Mouse (Mus musculus) kidney, embryonic 14.5 days (tissue): ENCODE results near the gene H2al1i. TPM values are rescaled to one million over a fixed set of nuclear protein-coding genes. Genes with fewer than 3 reads are reported as not detected.
"Not testable (repeated sequence)": the region's sequence is repeated elsewhere in the genome, so short reads cannot be mapped to it uniquely, and the experiment has no call there.

Experiments used
- ATAC-seq: fragments of 200-750 bp; cut with Nextera tagmentation; 2 replicates; pipeline ENCODE4 v1.8.0; 2017; ENCODE audit warnings: moderate number of reproducible peaks, mild to moderate bottlenecking, moderate TSS enrichment, moderate library complexity; ENCODE audit not compliant: low FRiP score, low TSS enrichment
- H3K27ac ChIP-seq: fragments of 300-500 bp; sonication (generic); 2 replicates; pipeline ENCODE4 v1.5.1; 2014; ENCODE audit warnings: low read depth, mild to moderate bottlenecking, low read length, moderate library complexity, mixed read lengths
- H3K27me3 ChIP-seq: fragments of 300-500 bp; sonication (generic); 2 replicates; pipeline ENCODE4 v1.6.1; 2014; ENCODE audit warnings: mild to moderate bottlenecking, low read length; ENCODE audit not compliant: control insufficient read depth, insufficient read depth
- H3K36me3 ChIP-seq: fragments of 300-500 bp; sonication (generic); 2 replicates; pipeline ENCODE4 v1.6.1; 2014; ENCODE audit warnings: low read length, mixed read lengths; ENCODE audit not compliant: control insufficient read depth, insufficient read depth
- H3K4me1 ChIP-seq: fragments of 300-500 bp; sonication (generic); 2 replicates; pipeline ENCODE4 v1.6.1; 2014; ENCODE audit warnings: low read length, mixed read lengths; ENCODE audit not compliant: control insufficient read depth, insufficient read depth
- H3K4me2 ChIP-seq: fragments of 300-500 bp; sonication (generic); replicated peaks from 2 replicates; pipeline ENCODE4 v1.6.1; 2014; ENCODE audit warnings: low read depth, mild to moderate bottlenecking, low read length
- H3K4me3 ChIP-seq: fragments of 300-500 bp; sonication (generic); 2 replicates; pipeline ENCODE4 v1.5.1; 2014; ENCODE audit warnings: mild to moderate bottlenecking, low read length
- H3K9ac ChIP-seq: fragments of 300-500 bp; sonication (generic); 2 replicates; pipeline ENCODE4 v1.6.1; 2014; ENCODE audit warnings: low read depth, mild to moderate bottlenecking, low read length, moderate library complexity
- H3K9me3 ChIP-seq: fragments of 300-500 bp; sonication (generic); 2 replicates; pipeline ENCODE4 v1.6.1; 2016; ENCODE audit warnings: low read length; ENCODE audit not compliant: control insufficient read depth
- WGBS: fragments of 180-500 bp; shearing (Covaris S2); extraction: QIAGEN DNeasy Blood & Tissue Kit; methylation state at CpG from one replicate; pipeline ENCODE4 v1.1.7; 2014; 5-methylcytosine and 5-hydroxymethylcytosine counted together
- polyA plus RNA-seq: library from polyadenylated mRNA; unstranded; fragments of >200 nt; fragmentation: Nextera tagmentation; extraction: Ambion mirVana; gene quantifications from 2 replicates; pipeline ENCODE4 v1.2.1, GENCODE M21; 2014

Gene H2al1i
- polyA plus RNA-seq, 1 experiment from 2014 or later, result not detected

DNA sequence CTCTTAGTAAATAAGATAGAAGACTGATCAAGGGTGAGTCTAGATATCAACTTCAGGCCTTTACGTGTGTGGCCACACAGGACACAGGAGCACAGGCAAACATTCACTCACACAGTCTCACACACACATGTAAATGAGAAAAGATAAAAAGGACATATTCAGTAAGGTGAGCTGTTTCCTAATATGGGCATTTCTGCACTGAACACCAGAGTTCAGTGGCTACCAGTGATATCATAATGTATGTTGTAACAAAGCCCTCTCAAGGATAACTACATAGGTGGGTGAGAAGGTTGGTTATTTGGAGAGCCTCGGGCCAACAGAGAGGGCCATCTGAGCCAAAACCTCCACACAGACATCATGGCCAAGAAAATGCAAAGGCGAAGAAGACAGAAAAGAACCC lies 12.8 kb upstream of the H2al1i start, which contains the start of gene H2al1e:
H2al1e (plus strand) TSS at position 301 of the 400 bp plus-strand sequence.
- not testable (repeated sequence) for H3K4me3 ChIP-seq, H3K9me3 ChIP-seq, H3K27ac ChIP-seq, ATAC-seq, H3K4me2 ChIP-seq, H3K9ac ChIP-seq, H3K27me3 ChIP-seq, H3K36me3 ChIP-seq, H3K4me1 ChIP-seq
- WGBS, result no CpG with 5 or more reads among the region's 3 CpGs

DNA sequence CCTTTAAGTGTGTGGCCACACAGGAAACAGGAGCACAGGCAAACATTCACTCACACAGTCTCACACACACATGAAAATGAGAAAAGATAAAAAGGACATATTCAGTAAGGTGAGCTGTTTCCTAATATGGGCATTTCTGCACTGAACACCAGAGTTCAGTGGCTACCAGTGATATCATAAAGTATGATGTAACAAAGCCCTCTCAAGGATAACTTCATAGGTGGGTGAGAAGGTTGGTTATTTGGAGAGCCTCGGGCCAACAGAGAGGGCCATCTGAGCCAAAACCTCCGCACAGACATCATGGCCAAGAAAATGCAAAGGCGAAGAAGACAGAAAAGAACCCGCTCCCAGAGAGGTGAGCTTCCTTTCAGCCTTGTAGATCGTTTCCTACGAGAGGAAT lies 9.6 kb upstream of the H2al1i start, which contains the start of gene H2al1f:
H2al1f (plus strand) TSS at position 301 of the 400 bp plus-strand sequence.
- not testable (repeated sequence) for H3K36me3 ChIP-seq, ATAC-seq

DNA sequence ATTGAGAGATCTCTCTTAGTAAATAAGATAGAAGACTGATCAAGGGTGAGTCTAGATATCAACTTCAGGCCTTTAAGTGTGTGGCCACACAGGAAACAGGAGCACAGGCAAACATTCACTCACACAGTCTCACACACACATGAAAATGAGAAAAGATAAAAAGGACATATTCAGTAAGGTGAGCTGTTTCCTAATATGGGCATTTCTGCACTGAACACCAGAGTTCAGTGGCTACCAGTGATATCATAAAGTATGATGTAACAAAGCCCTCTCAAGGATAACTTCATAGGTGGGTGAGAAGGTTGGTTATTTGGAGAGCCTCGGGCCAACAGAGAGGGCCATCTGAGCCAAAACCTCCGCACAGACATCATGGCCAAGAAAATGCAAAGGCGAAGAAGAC lies 6.5 kb upstream of the H2al1i start, which contains the start of gene H2al1g:
H2al1g (plus strand) TSS at position 301 of the 400 bp plus-strand sequence.
- H3K4me2 ChIP-seq, H3K36me3 ChIP-seq, H3K27me3 ChIP-seq, H3K27ac ChIP-seq, ATAC-seq, H3K4me3 ChIP-seq, H3K9ac ChIP-seq, H3K9me3 ChIP-seq, H3K4me1 ChIP-seq: not testable (repeated sequence)
- WGBS, result no CpG with 5 or more reads among the region's 3 CpGs

More for the DNA sequence above, 9.6 kb upstream of the H2al1i start, which contains the start of gene H2al1f:
- not testable (repeated sequence) for H3K9ac ChIP-seq, H3K4me2 ChIP-seq, H3K27ac ChIP-seq, H3K9me3 ChIP-seq, H3K4me1 ChIP-seq, H3K4me3 ChIP-seq, H3K27me3 ChIP-seq
- no CpG with 5 or more reads among the region's 6 CpGs for WGBS

DNA sequence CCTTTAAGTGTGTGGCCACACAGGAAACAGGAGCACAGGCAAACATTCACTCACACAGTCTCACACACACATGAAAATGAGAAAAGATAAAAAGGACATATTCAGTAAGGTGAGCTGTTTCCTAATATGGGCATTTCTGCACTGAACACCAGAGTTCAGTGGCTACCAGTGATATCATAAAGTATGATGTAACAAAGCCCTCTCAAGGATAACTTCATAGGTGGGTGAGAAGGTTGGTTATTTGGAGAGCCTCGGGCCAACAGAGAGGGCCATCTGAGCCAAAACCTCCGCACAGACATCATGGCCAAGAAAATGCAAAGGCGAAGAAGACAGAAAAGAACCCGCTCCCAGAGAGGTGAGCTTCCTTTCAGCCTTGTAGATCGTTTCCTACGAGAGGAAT lies 3.3 kb upstream of the H2al1i start, which contains the start of gene H2al1h:
H2al1h (plus strand) TSS at position 301 of the 400 bp plus-strand sequence.
- H3K4me3 ChIP-seq, H3K27me3 ChIP-seq, H3K27ac ChIP-seq, ATAC-seq, H3K36me3 ChIP-seq, H3K9me3 ChIP-seq, H3K4me1 ChIP-seq, H3K4me2 ChIP-seq, H3K9ac ChIP-seq: not testable (repeated sequence)
- WGBS, result no CpG with 5 or more reads among the region's 6 CpGs

DNA sequence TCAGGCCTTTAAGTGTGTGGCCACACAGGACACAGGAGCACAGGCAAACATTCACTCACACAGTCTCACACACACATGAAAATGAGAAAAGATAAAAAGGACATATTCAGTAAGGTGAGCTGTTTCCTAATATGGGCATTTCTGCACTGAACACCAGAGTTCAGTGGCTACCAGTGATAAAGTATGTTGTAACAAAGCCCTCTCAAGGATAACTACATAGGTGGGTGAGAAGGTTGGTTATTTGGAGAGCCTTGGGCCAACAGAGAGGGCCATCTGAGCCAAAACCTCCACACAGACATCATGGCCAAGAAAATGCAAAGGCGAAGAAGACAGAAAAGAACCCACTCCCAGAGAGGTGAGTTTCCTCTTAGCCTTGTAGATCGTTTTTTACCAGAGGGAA lies 3.1 kb downstream of the H2al1i start, which contains the start of gene H2al1j:
H2al1j (plus strand) TSS at position 301 of the 400 bp plus-strand sequence.
- H3K9me3 ChIP-seq, H3K4me1 ChIP-seq, H3K27me3 ChIP-seq, H3K4me3 ChIP-seq, H3K4me2 ChIP-seq, H3K9ac ChIP-seq, ATAC-seq, H3K36me3 ChIP-seq, H3K27ac ChIP-seq: not testable (repeated sequence)
- WGBS, result 93% methylated on average over 2 of the region's 2 CpGs

DNA sequence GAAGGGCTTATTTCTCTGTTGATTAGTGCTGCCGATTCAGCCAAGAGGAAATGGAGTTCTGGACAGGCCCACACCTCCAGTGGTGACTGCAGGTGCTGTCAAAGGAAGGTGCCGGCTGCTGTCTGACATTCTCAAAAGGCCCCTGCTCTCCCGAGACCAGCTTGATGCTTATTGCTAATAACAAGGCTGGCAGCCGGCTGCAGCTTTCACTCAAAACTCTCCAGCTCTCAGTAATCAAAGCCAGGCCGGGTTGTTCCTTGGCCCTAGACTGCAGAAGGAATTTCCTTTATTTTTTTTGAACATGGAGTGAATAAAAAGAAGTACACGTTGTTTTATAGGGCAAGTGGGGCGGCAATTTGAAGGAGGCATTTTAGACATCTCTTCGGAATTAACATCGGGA lies 21.3 kb downstream of the H2al1i start:
- H3K4me1 ChIP-seq, result no peaks in the 10 kb centered on the region
- WGBS, result 73% methylated on average over 9 of the region's 9 CpGs
- no peak for ATAC-seq
- H3K4me3 ChIP-seq, result no peak overlapping the region
- no peak overlapping the region for H3K27ac ChIP-seq
- H3K9ac ChIP-seq, result no peak overlapping the region
- no peaks in the 10 kb centered on the region for H3K27me3 ChIP-seq
- H3K36me3 ChIP-seq, result no peaks in the 10 kb centered on the region
- no peak overlapping the region for H3K4me2 ChIP-seq
- no peaks in the 10 kb centered on the region for H3K9me3 ChIP-seq

DNA sequence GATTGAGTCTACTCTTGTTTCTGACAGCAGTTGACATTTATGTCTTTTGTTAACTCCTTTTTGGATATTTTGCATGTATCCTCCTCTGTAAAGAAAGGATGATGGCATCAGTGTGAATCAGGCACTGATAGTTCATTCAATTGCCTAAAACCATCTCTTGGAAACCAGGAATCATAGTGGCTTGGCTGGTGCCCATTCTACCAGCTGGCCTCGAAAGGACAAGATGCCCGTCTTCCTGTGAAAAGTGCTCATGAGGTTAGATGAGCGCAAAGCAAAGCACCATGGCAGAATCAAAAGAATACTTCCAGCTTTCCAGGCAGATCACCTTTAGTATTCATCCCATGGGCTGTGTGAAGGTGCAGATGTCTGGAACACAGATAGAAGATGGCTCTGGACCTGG lies 22.3 kb downstream of the H2al1i start:
- 93% methylated on average over 3 of the region's 3 CpGs for WGBS
- H3K27ac ChIP-seq, result no peak overlapping the region
- no peak for ATAC-seq

DNA sequence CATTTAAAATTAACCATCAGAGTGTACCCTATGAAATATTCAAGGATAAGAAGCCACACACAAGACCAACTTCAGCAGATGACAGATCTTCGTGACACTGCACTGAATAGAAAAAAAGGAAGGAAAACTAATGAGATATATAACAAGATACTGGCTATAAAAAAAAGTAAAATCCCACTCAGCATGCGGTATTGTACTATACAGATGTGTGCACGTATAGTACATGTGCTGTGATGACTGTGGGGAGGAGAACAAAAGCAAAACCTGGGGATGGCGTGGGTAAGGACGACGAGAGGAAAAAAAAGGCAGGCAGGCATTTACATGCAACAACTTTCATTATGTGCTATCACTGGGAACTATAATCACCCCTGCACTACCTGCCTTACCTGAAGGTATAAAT lies 36.4 kb downstream of the H2al1i start:
- Histone ChIP-seq H3K9ac (no peak overlapping the region), H3K27me3 (peaks cover 3% of the 10 kb centered on the region; the same call in 1 of the 2 replicates), H3K4me1 (no peaks in the 10 kb centered on the region), H3K9me3 (no peaks in the 10 kb centered on the region), H3K4me3 (no peak overlapping the region), H3K4me2 (no peak overlapping the region), H3K27ac (no peak overlapping the region), H3K36me3 (no peaks in the 10 kb centered on the region)
- 84% methylated on average over 6 of the region's 6 CpGs for WGBS
- ATAC-seq, result no peak

More for the DNA sequence above, 22.3 kb downstream of the H2al1i start:
- no peak overlapping the region for H3K4me2 ChIP-seq
- no peaks in the 10 kb centered on the region for H3K4me1 ChIP-seq
- no peaks in the 10 kb centered on the region for H3K9me3 ChIP-seq
- H3K36me3 ChIP-seq, result no peaks in the 10 kb centered on the region
- H3K4me3 ChIP-seq, result no peak overlapping the region
- no peaks in the 10 kb centered on the region for H3K27me3 ChIP-seq
- H3K9ac ChIP-seq, result no peak overlapping the region

DNA sequence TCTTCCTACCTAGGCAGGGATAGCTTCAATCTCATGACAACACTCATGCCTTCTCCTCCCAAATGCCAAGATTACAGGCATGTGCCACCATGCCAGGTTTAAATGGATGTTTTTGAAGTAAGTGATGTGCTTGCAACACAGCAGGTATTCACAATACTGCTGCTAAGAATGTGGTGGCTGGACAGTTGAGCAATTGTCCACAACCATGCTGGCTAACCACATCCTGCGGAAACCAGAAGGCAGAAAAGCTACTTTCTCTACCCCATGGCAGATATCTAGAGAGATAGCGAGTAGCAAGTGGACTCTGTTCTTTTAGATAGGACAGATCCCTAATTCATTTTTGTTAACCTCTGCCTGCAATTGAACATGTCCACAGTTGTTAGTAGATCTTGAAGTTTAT lies 36.8 kb downstream of the H2al1i start:
- peaks cover 3% of the 10 kb centered on the region; the same call in 1 of the 2 replicates for H3K27me3 ChIP-seq
- WGBS, result 84% methylated on average over 2 of the region's 2 CpGs
- ATAC-seq, result no peak

More for the DNA sequence above, 36.8 kb downstream of the H2al1i start:
- H3K4me1 ChIP-seq, result no peaks in the 10 kb centered on the region
- H3K9me3 ChIP-seq, result no peaks in the 10 kb centered on the region
- H3K9ac ChIP-seq, result no peak overlapping the region
- no peak overlapping the region for H3K4me3 ChIP-seq
- no peak overlapping the region for H3K27ac ChIP-seq
- no peaks in the 10 kb centered on the region for H3K36me3 ChIP-seq
- no peak overlapping the region for H3K4me2 ChIP-seq
